Mouse (Mus musculus): Measurements from ENCODE around the gene Myt1. TPM values are rescaled to one million over a fixed set of nuclear protein-coding genes. Genes with fewer than 3 reads are reported as not detected.
A peak's percentile ranks its signal among the peaks of the same experiment; 100 is the strongest.

Myt1 gene
- polyA plus RNA-seq, 1 experiment, result 0.28 TPM

DNA sequence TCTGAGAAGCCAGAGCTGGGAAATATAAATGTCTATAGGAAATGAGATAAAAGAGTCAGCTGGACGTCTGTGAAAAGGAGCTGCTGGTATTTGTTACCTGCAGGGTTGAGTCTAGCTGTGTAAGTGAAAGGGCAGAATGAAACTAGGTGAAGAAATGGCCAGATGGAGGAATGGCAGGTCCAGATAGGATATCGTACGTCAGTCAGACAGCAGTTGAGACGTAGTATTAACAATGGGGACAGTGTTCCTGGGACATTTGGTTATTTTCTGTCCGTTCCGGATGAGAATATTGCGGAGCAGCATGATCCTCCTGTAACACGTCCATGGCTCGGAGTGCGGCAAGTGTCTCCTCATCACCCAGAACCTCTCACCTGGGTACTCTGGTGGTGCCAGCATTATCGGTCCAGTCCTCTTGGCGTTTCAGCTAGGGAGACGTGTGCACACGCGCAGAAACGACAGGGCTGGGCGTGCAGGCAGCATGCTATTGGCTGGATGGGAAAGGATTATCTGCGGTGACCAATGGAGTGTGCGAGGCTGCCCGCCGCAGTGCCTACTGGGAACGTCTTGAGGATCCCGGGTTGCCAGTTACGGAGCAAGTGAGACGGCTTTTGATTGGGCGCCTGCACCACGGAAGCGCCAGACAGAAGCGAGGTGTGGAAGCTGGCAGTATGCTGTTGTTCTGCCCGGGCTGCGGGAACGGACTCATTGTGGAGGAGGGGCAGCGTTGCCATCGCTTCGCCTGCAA, 100.8 kb downstream of the Myt1 start, which contains the start of gene Polr3k:
TSS of gene Polr3k (plus strand) at position 547 of the 745 bp plus-strand sequence.
- peak within 1 kb of the TSS; percentile 86 for H3K4me2 ChIP-seq (ENCODE audit: low read depth)
- TF ChIP-seq POLR2AphosphoS2 (IDR thresholded peaks at IDR 0.05; ENCODE audit: insufficient read length, low read depth) (peak; percentile 74), MAX (IDR thresholded peaks at IDR 0.05; ENCODE audit: low read depth) (no peak), TCF3 (IDR thresholded peaks at IDR 0.05; ENCODE audit: insufficient read length, low read depth) (no peak), SRF (IDR thresholded peaks at IDR 0.05; ENCODE audit: control insufficient read depth, insufficient read length, low read depth) (peak; percentile 56), MYOD1 (IDR thresholded peaks at IDR 0.05; ENCODE audit: control insufficient read depth in 1 of 3, insufficient read length in 2 of 3, low read depth in 2 of 3) (no peak), USF1 (IDR thresholded peaks at IDR 0.05; ENCODE audit: low read depth) (no peak), POLR2A (IDR thresholded peaks at IDR 0.05; ENCODE audit: insufficient read length, low read depth) (peak; percentile 79), REST (IDR thresholded peaks at IDR 0.05; ENCODE audit: insufficient read depth, insufficient read length) (no peak), E2F4 (IDR thresholded peaks at IDR 0.05; ENCODE audit: insufficient read depth) (peak; percentile 11), MYOG (IDR thresholded peaks at IDR 0.05; ENCODE audit: control insufficient read depth in 1 of 3, insufficient read depth in 1 of 3, insufficient read length in 2 of 3, low read depth in 2 of 3) (no peak), CEBPB (IDR thresholded peaks at IDR 0.05; ENCODE audit: insufficient read depth, poor library complexity, severe bottlenecking) (no peak), TCF12 (IDR thresholded peaks at IDR 0.05; ENCODE audit: insufficient read depth, poor library complexity, severe bottlenecking) (no peak)
- no peaks in the 10 kb centered on the region for H3K27me3 ChIP-seq (ENCODE audit: control insufficient read depth, insufficient read depth, insufficient read length)
- peaks cover 5% of the 10 kb centered on the region for H3K36me3 ChIP-seq (ENCODE audit: control insufficient read depth, insufficient read depth)
- H3K79me2 ChIP-seq (ENCODE audit: control insufficient read depth, insufficient read depth), result peaks cover 13% of the 10 kb centered on the region
- H3K4me3 ChIP-seq, result peak within 1 kb of the TSS; percentile 74
- peak within 1 kb of the TSS; percentile 69 for H3ac ChIP-seq (ENCODE audit: control insufficient read depth, insufficient read length)

DNA sequence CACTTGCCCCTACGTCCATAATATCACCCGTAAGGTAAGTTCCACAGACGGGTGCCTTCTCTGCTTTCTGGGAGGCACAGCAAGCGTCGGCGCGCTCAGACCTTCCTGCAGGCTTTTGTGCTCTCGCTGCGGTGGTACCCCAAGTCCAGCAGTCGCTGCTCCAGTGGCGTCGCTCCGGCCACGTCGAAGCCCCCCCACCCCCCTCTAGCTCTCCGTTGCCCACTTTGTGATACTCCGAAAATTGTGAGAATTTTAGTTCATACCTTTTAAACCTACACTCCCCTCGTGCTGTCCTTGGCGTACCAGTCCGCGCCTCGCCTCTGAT, 101.4 kb downstream of the Myt1 start:
- peak overlapping the region; percentile 74 for H3K4me3 ChIP-seq
- no peak for TF ChIP-seq TCF3 (IDR thresholded peaks at IDR 0.05; ENCODE audit: insufficient read length, low read depth)
- TF ChIP-seq POLR2A (IDR thresholded peaks at IDR 0.05; ENCODE audit: insufficient read length, low read depth), result no peak
- TF ChIP-seq E2F4 (IDR thresholded peaks at IDR 0.05; ENCODE audit: insufficient read depth), result no peak
- TF ChIP-seq TCF12 (IDR thresholded peaks at IDR 0.05; ENCODE audit: insufficient read depth, poor library complexity, severe bottlenecking), result no peak
- TF ChIP-seq SRF (IDR thresholded peaks at IDR 0.05; ENCODE audit: control insufficient read depth, insufficient read length, low read depth), result no peak
- peaks cover 7% of the 10 kb centered on the region for H3K36me3 ChIP-seq (ENCODE audit: control insufficient read depth, insufficient read depth)
- H3ac ChIP-seq (ENCODE audit: control insufficient read depth, insufficient read length), result peak overlapping the region; percentile 69
- H3K27me3 ChIP-seq (ENCODE audit: control insufficient read depth, insufficient read depth, insufficient read length), result no peaks in the 10 kb centered on the region
- peaks cover 13% of the 10 kb centered on the region for H3K79me2 ChIP-seq (ENCODE audit: control insufficient read depth, insufficient read depth)
- H3K4me2 ChIP-seq (ENCODE audit: low read depth), result peak overlapping the region; percentile 86

DNA sequence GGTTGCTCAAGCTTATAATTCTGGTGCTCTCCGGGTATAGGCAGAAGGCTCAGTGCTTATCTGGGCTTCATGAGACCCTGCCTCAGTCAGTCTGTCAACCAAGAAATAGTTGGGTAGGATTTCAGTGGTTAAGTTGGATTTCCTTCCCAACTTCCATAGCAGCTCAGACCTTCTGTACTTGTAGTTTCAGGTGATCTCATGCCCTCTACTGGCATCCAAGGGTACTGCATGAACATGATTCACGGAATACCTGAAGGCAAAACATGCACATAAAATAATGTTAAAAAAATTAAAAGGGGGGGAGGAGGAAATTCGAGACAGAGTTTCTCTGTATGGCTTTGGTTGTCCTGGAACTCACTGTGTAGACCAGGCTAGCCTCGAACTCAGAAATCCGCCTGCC, 103.8 kb downstream of the Myt1 start:
- Histone ChIP-seq H3K4me2 (ENCODE audit: low read depth) (no peak overlapping the region), H3K27me3 (ENCODE audit: control insufficient read depth, insufficient read depth, insufficient read length) (no peaks in the 10 kb centered on the region), H3K79me2 (ENCODE audit: control insufficient read depth, insufficient read depth) (peaks cover 13% of the 10 kb centered on the region), H3ac (ENCODE audit: control insufficient read depth, insufficient read length) (no peak overlapping the region), H3K36me3 (ENCODE audit: control insufficient read depth, insufficient read depth) (peaks cover 9% of the 10 kb centered on the region), H3K4me3 (no peak overlapping the region)
- no peak for TF ChIP-seq TCF3 (IDR thresholded peaks at IDR 0.05; ENCODE audit: insufficient read length, low read depth)
- TF ChIP-seq CEBPB (IDR thresholded peaks at IDR 0.05; ENCODE audit: insufficient read depth, poor library complexity, severe bottlenecking), result no peak
- TF ChIP-seq TCF12 (IDR thresholded peaks at IDR 0.05; ENCODE audit: insufficient read depth, poor library complexity, severe bottlenecking), result no peak
- TF ChIP-seq MYOG (IDR thresholded peaks at IDR 0.05; ENCODE audit: control insufficient read depth in 1 of 3, insufficient read depth in 1 of 3, insufficient read length in 2 of 3, low read depth in 2 of 3), result no peak
- TF ChIP-seq USF1 (IDR thresholded peaks at IDR 0.05; ENCODE audit: low read depth), result no peak
- no peak for TF ChIP-seq E2F4 (IDR thresholded peaks at IDR 0.05; ENCODE audit: insufficient read depth)
- TF ChIP-seq MAX (IDR thresholded peaks at IDR 0.05; ENCODE audit: low read depth), result no peak
- no peak for TF ChIP-seq REST (IDR thresholded peaks at IDR 0.05; ENCODE audit: insufficient read depth, insufficient read length)
- TF ChIP-seq POLR2A (IDR thresholded peaks at IDR 0.05; ENCODE audit: insufficient read length, low read depth), result no peak
- TF ChIP-seq POLR2AphosphoS2 (IDR thresholded peaks at IDR 0.05; ENCODE audit: insufficient read length, low read depth), result no peak
- TF ChIP-seq SRF (IDR thresholded peaks at IDR 0.05; ENCODE audit: control insufficient read depth, insufficient read length, low read depth), result no peak

DNA sequence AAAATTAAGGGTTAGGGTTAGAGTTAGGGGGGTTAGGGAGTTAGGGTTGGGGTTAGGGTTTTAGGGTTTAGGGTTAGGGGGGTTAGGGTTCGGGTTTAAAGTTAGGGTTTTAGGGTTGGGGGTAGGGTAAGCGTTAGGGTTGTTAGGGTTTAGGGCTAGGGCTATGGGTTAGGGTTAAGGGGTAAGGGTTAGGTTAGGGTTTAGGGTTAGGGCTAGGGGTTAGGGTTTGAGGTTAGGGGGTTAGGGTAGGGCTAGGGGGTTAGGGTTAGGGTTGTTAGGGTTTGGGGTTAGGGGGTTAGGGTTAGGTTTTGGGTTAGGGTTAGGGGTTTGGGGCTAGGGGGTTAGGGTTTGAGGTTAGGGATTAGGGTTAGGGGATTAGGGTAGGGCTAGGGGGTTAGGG, 107.9 kb downstream of the Myt1 start:
- Histone ChIP-seq H3K4me3 (no peak overlapping the region), H3K36me3 (ENCODE audit: control insufficient read depth, insufficient read depth) (peaks cover 9% of the 10 kb centered on the region), H3K79me2 (ENCODE audit: control insufficient read depth, insufficient read depth) (no peaks in the 10 kb centered on the region), H3ac (ENCODE audit: control insufficient read depth, insufficient read length) (no peak overlapping the region), H3K4me2 (ENCODE audit: low read depth) (no peak overlapping the region), H3K27me3 (ENCODE audit: control insufficient read depth, insufficient read depth, insufficient read length) (no peaks in the 10 kb centered on the region)
- no peak for TF ChIP-seq CEBPB (IDR thresholded peaks at IDR 0.05; ENCODE audit: insufficient read depth, poor library complexity, severe bottlenecking)
- no peak for TF ChIP-seq USF1 (IDR thresholded peaks at IDR 0.05; ENCODE audit: low read depth)
- no peak for TF ChIP-seq REST (IDR thresholded peaks at IDR 0.05; ENCODE audit: insufficient read depth, insufficient read length)
- TF ChIP-seq POLR2AphosphoS2 (IDR thresholded peaks at IDR 0.05; ENCODE audit: insufficient read length, low read depth), result no peak
- no peak for TF ChIP-seq SRF (IDR thresholded peaks at IDR 0.05; ENCODE audit: control insufficient read depth, insufficient read length, low read depth)

Other genes starting within 250 kb of the Myt1 start
- gene Dnajc5, start 242.8 kb upstream of the Myt1 start, polyA plus RNA-seq (2012; fragmentation: generic; extraction: Trizol), result 67.7 TPM
- gene Uckl1, start 178.4 kb upstream of the Myt1 start, polyA plus RNA-seq (2012; fragmentation: generic; extraction: Trizol), result 53.4 TPM
- gene Prpf6, start 171.5 kb upstream of the Myt1 start, polyA plus RNA-seq (2012; fragmentation: generic; extraction: Trizol), result 46.0 TPM
- gene Zfp512b, start 170.5 kb upstream of the Myt1 start, polyA plus RNA-seq (2012; fragmentation: generic; extraction: Trizol), result 7.0 TPM
- gene Samd10, start 164.1 kb upstream of the Myt1 start, polyA plus RNA-seq (2012; fragmentation: generic; extraction: Trizol), result 0.67 TPM
- gene Gm29797, start 106.3 kb upstream of the Myt1 start, polyA plus RNA-seq (2012; fragmentation: generic; extraction: Trizol), result not detected
- 0.04 TPM for gene Sox18, start 91.7 kb upstream of the Myt1 start, polyA plus RNA-seq (2012; fragmentation: generic; extraction: Trizol)
- 3.0 TPM for gene Tcea2, start 83.0 kb upstream of the Myt1 start, polyA plus RNA-seq (2012; fragmentation: generic; extraction: Trizol)
- 39.5 TPM for gene Rgs19, start 69.4 kb upstream of the Myt1 start, polyA plus RNA-seq (2012; fragmentation: generic; extraction: Trizol)
- not detected for gene Lkaaear1, start 64.9 kb upstream of the Myt1 start, polyA plus RNA-seq (2012; fragmentation: generic; extraction: Trizol)
- gene Oprl1, start 48.3 kb upstream of the Myt1 start, polyA plus RNA-seq (2012; fragmentation: generic; extraction: Trizol), result not detected
- gene Pcmtd2, start 74.5 kb downstream of the Myt1 start, polyA plus RNA-seq (2012; fragmentation: generic; extraction: Trizol), result 8.5 TPM
- 12.3 TPM for gene Polr3k, start 101.0 kb downstream of the Myt1 start, polyA plus RNA-seq (2012; fragmentation: generic; extraction: Trizol)
- gene Gm14496, start 227.8 kb downstream of the Myt1 start, polyA plus RNA-seq (2012; fragmentation: generic; extraction: Trizol), result not detected

All from myocyte (in vitro differentiated cells).